Mouse (Mus musculus): Measurements from ENCODE around the gene Prl7d1.
"Not testable (repeated sequence)": the region's sequence is repeated elsewhere in the genome, so short reads cannot be mapped to it uniquely, and the experiment has no call there.

Prl7d1 gene

DNA sequence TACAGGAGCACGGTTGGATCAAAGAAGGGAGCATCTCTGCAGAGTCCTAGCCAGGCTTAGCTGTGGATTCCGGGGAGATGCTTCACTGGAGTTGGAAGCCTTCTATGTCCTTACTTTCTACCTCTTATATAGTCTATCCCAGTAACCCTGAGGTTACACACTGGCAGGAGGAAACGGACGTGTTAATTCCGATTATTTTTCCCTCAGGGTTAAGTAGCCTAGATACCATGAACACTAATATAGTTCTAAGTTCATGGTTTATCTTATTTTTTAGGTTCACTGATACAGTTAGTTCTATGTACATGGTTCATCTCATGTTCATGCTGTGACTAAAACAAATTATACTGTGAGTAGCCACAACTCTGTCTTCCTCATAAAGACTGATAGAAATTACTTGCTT is at the start of gene Prl7d1:
Prl7d1 (minus strand) TSS at position 101 of the 400 bp plus-strand sequence.
- DNase-seq (ENCODE audit: low spot score in 2 of 2), result no peak

DNA sequence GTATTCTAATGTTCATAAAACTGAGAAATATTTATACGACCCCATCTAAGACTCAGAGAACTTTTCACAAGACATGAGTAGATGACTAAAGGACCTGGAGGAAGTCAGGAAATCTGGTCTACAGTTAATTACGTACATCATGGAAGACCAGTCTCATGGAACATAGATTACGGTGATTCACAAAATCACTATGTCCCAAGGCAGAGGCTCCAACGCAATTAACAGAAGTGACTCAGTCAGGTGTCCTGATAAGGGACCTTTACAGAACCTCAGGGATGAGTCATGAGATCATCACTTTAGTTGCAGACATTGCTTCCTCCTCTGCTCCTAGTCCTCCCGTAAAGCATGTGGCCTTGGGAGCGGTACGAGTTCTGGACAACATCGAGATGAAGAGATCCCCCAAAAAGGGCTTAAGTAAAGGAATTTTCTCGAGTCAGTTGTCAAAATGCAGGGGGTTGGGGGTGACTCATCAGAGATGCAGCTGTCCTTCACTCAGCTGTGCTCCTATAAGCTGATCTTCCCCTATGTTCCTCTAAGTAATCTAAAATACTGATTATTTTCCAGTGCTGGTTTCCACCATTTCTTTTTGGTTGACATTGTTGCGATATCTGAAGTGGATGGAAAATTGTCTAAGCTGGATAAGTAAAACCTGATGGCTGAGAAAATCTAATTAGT is 18.1 kb upstream of the Prl7d1 start:
- no peak for DNase-seq (ENCODE audit: low spot score in 2 of 2)

DNA sequence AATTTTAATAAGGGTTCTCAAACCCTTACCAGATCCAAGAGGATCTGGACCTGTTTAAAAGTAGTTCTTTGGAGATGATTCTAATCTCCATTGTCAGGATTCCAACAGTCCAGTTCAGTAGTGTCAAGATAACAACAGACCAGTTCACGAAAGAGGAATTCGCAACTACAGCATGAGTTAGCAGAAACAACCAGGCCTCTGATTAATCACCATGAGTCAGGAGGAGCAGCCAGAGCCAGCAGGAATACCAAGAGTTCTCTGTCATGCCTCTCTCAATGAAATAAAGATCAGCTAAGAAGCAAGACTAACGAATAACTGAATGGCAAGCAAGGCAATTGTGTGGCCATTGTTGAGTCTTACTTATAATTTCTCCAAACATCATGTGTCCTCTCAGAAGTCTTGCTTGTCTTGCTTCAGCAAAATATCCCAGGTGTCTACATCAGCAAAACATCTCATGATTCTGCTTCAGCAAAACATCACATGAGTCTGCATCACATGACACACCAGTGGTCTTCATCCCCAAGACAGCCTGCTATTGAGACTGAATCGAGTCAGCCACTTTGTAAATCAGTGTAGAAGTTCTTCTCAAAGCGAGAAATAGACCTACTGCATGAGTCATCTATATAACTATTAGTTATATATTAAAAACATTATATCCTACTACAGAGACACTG is 13.9 kb upstream of the Prl7d1 start:
- DNase-seq (ENCODE audit: low spot score in 2 of 2), result not testable (repeated sequence)

DNA sequence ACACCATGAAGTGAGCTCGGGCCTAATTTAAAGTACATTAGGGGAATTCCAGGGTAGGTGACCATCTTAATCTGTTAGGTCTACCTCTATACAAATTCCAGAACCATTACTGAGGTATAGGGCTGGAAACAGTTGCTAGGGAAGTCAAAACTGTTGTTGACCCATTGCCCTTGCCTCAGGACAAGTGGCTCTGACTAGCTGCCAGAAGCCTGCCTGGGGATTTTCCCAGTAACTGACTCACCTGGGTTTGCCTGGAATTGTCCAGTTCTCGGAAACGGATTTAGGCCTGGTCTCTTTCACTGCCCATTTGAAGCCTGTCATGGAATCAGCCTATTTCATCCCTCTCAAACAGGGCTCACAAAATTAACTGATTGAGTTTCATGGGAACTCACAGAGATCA is 8.5 kb upstream of the Prl7d1 start:
- DNase-seq (ENCODE audit: low spot score in 2 of 2), result not testable (repeated sequence)

DNA sequence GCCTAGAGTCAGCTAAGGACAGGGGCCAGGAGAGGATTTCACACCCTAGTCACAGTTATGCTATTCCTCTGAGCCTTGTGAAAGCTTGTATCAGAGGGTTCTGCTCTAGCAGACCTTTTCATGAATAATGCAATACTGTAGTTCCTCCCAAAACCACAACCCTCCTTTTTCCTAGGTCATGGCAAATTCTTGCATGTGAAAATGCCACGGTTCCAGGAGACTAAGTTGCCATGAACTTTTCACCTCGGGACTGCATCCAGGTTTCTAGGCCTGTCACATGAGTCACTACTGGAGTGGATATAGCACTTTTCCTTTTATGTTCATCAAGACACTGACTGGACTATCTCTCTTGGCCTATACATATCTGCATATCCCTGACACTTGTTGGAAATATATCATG is 10.0 kb downstream of the Prl7d1 start:
- no peak for DNase-seq (ENCODE audit: low spot score in 2 of 2)

DNA sequence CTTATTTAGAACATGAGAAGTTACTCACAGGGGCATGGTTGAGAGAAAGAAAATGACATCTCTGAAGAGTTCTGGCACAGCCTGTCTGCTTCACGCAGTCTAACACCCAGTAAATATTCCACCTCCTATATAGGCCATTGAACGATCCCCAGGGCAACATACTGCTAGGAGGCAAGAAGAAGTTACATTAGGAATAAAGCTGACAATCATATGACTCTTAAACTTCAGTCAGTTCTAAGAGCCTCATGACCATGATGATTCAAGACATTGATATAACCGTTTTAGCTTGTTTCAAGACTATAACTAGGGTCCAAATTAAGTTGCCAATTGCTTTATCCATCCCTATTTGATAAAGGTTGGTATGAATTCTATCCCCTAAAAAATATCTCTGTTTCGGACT is 48.6 kb downstream of the Prl7d1 start, which contains the start of gene Prl7a2:
Prl7a2 (minus strand) TSS at position 101 of the 400 bp plus-strand sequence.
- no peak for DNase-seq (ENCODE audit: low spot score in 2 of 2)

DNA sequence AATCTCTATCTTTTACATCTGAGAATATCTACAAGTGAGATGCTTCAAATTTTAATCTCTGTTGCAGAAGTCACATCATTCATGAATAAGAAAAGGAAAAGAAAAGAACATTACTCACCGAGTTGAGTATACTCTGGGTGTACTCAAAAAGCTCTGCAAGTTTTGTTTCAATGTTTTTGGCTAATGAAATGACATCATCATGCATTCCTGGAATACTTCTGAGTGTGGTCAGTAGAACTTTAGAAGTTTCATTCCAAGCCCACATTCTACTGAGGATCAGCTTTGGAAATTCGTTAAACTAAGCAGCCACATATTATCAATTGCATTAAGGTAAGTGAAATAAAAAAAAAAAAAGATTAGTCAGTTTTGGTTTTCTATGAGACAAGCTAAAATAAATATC is 55.8 kb downstream of the Prl7d1 start:
- no peak for DNase-seq (ENCODE audit: low spot score in 2 of 2)
